Mouse (Mus musculus) spleen, adult 12 weeks (tissue): ENCODE measurements around the gene Frmd4a.

Source experiments
- DNase-seq: peaks from one replicate; pipeline ENCODE4 v3.0.0; 2022; ENCODE audit warnings: low spot score

The Frmd4a gene

GRCm38 (mm10) chr2:4527094-4527493 is 509.6 kb downstream of the Frmd4a start:
- DNase-seq, result no peak

- DNase-seq, result no peak
Observed at GRCm38 (mm10) chr2:4529254-4529729, 511.8 kb downstream of the Frmd4a start.

- DNase-seq, result no peak
Observed at GRCm38 (mm10) chr2:4531533-4532197, 514.1 kb downstream of the Frmd4a start.

GRCm38 (mm10) chr2:4532198-4532568 is 514.7 kb downstream of the Frmd4a start:
- DNase-seq, result no peak

GRCm38 (mm10) chr2:4532945-4533344 is 515.4 kb downstream of the Frmd4a start:
- DNase-seq, result no peak

- no peak for DNase-seq
Observed at GRCm38 (mm10) chr2:4535187-4535864, 517.8 kb downstream of the Frmd4a start.

- DNase-seq, result no peak
Observed at GRCm38 (mm10) chr2:4541330-4541729, 523.8 kb downstream of the Frmd4a start.

GRCm38 (mm10) chr2:4541844-4542628 is 524.5 kb downstream of the Frmd4a start:
- DNase-seq, result no peak

GRCm38 (mm10) chr2:4542629-4543416 is 525.3 kb downstream of the Frmd4a start:
- no peak for DNase-seq

GRCm38 (mm10) chr2:4543417-4543775 is 525.9 kb downstream of the Frmd4a start:
- no peak for DNase-seq

GRCm38 (mm10) chr2:4544360-4544759 is 526.8 kb downstream of the Frmd4a start:
- no peak for DNase-seq

GRCm38 (mm10) chr2:4545261-4545660 is 527.7 kb downstream of the Frmd4a start:
- no peak for DNase-seq

- no peak for DNase-seq
Observed at GRCm38 (mm10) chr2:4547003-4547662, 529.6 kb downstream of the Frmd4a start.

- no peak for DNase-seq
Observed at GRCm38 (mm10) chr2:4549271-4549670, 531.8 kb downstream of the Frmd4a start.

GRCm38 (mm10) chr2:4550017-4550763 is 532.7 kb downstream of the Frmd4a start:
- no peak for DNase-seq

- no peak for DNase-seq
Observed at GRCm38 (mm10) chr2:4551438-4551837, 533.9 kb downstream of the Frmd4a start.

GRCm38 (mm10) chr2:4551866-4552265 is 534.3 kb downstream of the Frmd4a start:
- DNase-seq, result no peak

- no peak for DNase-seq
Observed at GRCm38 (mm10) chr2:4552486-4552885, 535.0 kb downstream of the Frmd4a start.

- DNase-seq, result no peak
Observed at GRCm38 (mm10) chr2:4555221-4555631, 537.7 kb downstream of the Frmd4a start.

GRCm38 (mm10) chr2:4556188-4556587 is 538.7 kb downstream of the Frmd4a start:
- no peak for DNase-seq

GRCm38 (mm10) chr2:4557028-4557427 is 539.5 kb downstream of the Frmd4a start:
- DNase-seq, result no peak
